Mouse (Mus musculus): ENCODE data around the gene Lrrc4c. TPM values are rescaled to one million over a fixed set of nuclear protein-coding genes. Genes with fewer than 3 reads are reported as not detected.

Gene Lrrc4c
- polyA plus RNA-seq (2012; rRNA removed), result 40.6 and 45.7 TPM in 2 replicates

DNA sequence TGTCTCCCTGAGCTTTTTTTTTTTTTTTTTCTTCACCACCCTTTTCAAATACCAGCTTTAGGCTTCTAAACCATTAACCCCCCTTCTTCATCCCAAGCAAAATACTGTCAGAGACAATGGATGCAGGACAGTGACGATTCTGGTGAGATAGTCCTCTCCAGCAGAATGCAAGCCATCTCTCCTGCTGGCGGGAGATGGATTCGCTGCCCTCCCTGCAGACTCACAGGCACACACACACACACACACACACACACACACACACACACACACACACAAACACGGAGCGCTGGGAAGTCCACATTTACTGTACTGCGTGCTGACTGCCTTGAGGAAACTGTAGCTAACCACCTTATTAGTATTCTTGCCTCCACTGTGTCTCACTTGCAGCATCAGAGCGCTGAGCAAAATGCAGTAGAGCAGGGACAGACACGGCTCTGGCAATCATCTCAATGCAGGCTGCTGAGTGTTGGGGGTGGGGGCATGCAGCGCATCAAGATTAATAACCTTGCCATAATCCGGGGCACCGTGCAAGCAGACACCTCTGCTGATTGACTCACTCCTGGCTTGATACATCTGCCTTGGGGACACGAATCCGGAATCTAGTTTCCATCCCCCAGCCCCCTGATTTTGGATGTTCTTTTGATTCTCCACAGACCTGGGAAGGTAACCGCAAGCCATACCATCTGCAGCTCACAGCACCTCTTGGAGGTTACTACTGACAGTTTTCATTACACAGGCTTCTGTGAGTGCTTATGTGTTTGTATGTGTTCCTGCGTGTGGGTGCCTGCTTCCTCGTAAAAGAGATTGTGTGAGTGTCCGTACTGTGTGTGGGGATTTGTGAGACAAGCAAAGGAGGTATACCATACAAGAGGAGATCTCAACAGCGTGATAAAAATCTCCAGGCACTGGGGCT, at the start of gene Lrrc4c:
TSS of gene Lrrc4c (plus strand) at position 783 of the 913 bp plus-strand sequence.
- no peak for DNase-seq (ENCODE audit: extremely low spot score in 1 of 2, low spot score in 1 of 2)

DNA sequence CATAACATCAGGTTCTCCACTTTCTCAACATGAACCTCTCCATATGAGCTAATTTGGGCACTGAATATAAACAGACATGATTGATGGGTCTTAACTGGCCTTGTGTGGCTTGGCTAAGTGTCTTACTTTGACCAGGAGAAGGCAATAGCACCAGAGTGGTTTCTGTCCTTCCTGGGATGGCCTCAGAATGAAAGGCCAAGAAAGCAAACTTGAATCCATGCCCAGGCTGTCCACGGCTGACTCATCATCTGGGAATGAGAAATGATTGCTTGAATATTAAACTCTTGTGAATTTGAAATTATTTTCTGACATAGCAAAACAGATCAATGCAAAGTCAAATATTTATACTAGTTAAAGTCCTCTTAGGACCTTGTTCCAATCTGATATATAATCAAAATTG, 42.9 kb upstream of the Lrrc4c start:
- DNase-seq (ENCODE audit: extremely low spot score in 1 of 2, low spot score in 1 of 2), result no peak

DNA sequence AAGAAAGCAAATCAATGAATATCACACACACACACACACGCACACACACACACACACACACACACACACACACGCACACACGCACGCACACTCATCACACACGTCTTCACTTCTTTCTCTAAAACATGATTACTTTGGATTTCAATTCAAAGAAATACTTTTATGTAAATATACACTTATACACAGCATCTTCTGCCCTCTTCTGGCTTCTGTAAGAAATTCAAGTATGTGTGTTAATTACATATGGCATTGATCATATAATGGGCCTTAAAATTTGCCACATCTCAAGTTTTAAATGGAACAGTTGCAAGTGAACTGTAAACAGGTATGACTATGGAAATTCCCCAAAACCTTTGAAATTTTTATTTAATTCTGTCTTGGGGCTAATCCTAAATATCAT, 35.0 kb upstream of the Lrrc4c start:
- DNase-seq (ENCODE audit: extremely low spot score in 1 of 2, low spot score in 1 of 2), result peak in 1 of 2 experiments; percentile 42

DNA sequence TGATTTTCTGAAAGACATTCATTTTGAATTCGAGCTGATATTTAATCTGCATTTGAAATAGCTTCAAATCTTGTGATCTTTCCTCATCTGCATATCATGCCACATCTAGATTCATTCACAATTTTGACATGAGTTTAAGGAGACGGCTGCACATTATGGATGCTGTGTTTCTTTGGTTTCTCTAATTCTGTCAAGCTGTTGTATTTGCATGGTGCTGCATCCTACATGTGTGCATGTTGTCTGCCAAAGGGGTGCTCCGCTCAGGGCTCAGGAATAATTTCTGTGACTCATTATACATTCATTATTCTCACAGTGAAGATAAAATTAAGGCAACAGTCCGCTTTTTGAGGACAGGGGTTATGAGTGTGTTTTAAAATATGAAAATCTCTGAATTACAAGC, 30.5 kb upstream of the Lrrc4c start:
- no peak for DNase-seq (ENCODE audit: extremely low spot score in 1 of 2, low spot score in 1 of 2)

DNA sequence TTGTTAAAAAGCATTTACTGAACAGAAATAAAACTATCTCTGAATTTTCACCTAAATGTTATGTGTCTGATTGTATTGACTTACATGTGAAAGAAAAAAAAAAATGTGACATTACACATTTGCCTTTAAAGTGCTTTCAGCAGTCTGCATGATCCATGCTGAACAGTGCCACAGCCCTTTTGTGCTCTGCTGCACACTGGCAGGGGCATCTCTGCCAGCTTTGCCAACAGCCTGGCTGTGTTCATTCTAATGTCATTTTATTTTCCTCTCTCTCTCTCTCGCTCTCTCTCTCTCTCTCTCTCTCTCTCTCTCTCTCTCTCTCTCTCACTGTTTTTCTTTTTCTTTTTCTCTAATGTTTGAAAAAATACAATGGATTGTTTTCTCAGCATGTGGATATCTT, 27.4 kb upstream of the Lrrc4c start:
- DNase-seq (ENCODE audit: extremely low spot score in 1 of 2, low spot score in 1 of 2), result no peak

DNA sequence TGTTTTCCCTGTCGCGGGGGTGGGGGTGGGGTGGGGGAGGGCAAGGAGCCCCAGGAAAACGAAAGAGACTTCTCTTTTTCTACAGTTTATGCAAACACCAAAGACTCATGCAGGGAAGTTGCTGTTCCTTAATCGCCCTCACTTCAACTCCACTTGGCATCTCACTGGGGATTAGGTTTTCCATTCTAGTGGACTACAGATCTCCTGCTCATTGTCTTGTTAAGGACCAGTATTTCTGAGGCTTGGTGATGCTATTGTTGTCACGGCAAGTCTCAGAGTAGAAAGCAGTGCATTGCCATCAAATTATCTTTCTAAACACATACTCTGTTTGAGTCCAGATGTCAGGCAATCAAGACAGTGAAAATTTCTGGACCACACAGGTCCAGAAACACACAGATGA, 2.9 kb upstream of the Lrrc4c start:
- DNase-seq (ENCODE audit: extremely low spot score in 1 of 2, low spot score in 1 of 2), result no peak

DNA sequence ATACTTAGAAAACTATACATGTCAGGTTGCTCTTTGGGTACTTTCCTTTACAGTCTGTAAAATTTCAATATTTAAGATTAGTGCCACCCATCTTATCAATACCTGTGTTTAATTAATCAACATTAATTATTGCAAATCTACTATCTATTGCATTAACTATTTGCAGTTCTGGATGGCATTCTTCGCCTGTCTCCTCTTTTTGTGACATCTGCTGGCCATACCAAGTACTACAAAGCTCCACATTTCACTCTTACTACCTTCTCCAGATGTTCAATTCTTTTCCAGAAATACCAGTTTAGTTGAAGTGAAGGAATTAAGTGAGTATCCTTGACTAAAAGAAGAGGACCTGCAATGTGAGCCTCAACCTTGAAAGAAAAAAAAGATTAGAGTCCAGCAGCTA, 1.4 kb upstream of the Lrrc4c start:
- DNase-seq (ENCODE audit: extremely low spot score in 1 of 2, low spot score in 1 of 2), result no peak

DNA sequence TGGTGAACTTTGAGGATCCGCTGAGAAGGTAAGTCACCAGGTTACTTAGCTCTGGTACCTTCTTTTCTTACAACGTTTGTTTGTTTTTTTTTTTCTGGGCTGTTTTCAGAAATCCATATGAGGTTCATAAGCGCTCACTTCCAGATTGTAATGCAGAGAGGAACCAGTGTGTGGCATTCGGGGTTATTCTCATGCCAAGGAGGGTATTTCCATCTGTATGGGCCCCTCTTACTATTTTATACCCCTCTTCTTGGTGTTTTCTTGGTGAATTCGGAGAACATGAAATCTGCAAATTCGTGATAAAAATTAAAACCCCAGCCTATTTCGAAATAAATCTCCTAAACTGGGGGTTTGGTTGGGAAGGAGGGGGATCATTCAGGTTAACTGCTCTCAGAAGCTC, 587 bp downstream of the Lrrc4c start:
- no peak for DNase-seq (ENCODE audit: extremely low spot score in 1 of 2, low spot score in 1 of 2)

DNA sequence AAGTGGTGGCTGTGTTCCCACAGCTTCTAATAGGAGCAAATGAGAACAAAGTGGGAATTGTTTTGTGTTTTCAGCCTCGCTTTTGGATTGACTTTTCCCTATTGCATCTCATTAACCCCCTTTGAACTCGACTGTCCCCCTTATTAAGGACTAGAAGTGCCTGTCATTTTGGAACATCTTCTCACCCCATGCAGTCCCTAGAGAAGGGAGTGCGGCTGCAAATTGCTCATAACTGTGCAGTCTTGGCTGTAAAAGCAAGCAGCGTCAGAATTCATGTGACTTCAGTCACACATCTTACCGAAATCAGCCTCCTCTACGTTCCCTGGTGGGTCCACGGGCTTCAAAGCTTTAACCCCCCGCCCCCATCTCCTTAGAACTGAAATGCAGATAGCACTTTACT, 1.2 kb downstream of the Lrrc4c start:
- peak in 1 of 2 experiments; percentile 66 for DNase-seq (ENCODE audit: extremely low spot score in 1 of 2, low spot score in 1 of 2)

DNA sequence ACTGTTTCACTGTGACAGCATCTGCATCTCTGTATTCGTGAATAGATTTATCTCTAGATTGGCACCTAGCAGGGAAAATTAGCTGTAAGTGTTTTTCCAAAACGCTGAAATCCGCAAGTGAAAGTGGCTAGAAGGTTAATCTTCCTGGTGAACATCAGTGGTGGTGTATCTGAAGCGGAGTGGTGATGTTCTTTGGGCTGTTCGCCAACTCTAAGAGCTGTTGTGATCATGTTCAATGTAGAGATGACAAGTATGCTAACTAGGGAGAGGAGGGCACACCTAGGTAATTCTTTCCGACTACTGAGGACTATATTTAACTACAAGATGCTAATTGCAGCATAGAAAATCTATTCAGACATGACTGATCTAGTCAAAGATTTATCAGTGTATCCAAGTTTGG, 1.7 kb downstream of the Lrrc4c start:
- DNase-seq (ENCODE audit: extremely low spot score in 1 of 2, low spot score in 1 of 2), result no peak

DNA sequence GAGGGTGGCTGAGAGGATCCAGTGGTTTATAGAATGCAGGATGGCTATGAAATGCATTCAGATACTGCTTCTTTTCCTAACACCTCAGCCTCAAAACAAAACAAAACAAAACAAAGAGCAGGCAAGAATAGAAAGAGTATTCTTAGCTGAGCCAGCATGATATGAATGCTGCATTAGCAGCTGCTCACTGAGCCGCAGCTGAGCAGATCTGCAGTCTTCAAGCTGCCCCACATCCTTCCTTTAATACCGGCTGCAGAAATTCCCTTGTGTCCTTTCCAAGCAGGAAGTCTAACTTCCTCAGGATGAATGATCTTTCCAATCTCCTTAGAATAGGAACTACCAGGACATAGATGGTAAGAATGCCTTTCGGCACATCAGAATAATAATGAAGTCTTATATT, 16.7 kb downstream of the Lrrc4c start:
- DNase-seq (ENCODE audit: extremely low spot score in 1 of 2, low spot score in 1 of 2), result no peak

DNA sequence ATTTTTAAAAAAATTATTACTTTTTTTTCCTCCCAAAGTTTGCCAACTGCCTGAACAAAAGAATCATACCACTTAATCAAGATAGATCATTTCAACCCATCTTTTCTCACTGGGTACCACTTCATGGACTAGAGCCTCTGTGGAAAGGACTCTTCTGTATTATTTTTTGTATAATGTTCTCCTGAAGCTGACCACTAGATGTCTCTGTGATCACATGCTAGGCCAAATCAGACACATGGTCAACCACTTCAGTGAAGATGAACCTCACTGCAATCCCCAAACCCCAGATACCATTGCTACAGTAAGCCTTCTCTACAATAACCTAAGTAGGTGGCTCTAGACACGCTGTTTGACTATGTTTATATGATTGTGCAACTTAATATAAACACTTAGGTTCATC, 19.4 kb downstream of the Lrrc4c start:
- peak in 1 of 2 experiments; percentile 76 for DNase-seq (ENCODE audit: extremely low spot score in 1 of 2, low spot score in 1 of 2)

DNA sequence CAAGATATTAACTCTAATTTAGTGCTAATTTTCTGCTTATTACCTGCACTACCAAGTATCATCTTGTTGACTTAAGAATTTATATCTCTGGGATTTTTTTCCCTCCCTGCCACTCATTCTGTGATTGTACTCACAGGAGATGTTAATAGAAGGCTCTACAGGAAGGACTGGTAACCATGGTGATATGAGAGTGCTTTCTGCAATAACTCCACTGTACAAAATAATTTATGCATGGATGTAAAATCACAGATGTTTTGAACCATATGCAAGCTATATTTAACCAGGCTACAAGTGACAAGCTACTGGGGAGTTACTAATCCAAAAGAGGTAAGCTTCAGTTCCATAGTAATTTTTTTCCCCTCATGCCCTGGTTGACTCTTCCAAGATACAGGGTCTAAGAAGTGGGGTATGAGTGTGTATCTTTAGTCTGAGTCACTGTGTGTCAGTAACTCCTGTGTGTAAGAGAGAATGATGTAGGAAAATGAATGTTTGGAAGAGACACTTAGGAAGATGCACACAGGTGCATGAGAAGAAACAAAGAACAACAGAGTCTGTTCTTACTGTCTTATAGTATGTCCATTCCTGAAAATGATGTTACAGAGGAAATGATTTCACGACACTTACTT, 83.3 kb downstream of the Lrrc4c start:
- DNase-seq (ENCODE audit: extremely low spot score in 1 of 2, low spot score in 1 of 2), result peak; percentile 15 to 54

DNA sequence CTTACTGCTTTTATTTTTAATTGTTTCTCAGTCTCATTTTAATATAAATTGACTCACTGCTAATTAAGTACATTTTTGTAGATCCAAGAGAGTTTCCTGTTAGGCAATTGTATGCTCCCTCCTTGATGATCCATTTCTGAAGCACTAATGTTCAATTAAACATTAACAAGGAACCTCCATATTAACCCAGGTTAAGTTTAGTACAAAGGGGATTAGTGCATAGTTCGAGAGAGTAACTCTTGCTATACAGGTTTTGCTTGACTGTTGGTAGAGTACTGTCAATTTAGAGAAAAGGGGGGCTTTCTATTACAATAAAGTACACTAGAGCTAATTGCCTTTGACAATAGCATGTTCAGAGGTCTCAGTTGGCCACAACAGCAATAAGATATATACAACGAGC, 84.5 kb downstream of the Lrrc4c start:
- DNase-seq (ENCODE audit: extremely low spot score in 1 of 2, low spot score in 1 of 2), result no peak

DNA sequence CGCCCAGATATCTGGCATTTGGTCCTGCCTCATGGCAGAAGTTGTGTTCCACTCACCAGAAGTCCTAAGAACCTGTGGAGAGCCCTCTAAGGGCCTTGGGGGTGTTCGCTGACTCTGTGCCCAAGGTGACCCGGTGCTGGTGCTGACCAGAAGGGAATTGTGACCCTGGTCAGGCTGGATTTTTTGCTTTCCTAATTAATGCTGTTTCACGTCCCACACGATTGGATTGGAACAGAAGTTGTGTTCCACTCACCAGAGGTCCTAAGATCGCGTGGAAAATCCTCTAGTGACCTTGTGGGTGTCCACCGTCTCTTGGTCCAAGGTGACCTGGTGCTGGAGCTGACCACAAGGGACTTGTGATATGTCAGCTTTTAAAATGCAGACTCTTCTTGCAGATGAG, 88.9 kb downstream of the Lrrc4c start:
- no peak for DNase-seq (ENCODE audit: extremely low spot score in 1 of 2, low spot score in 1 of 2)

DNA sequence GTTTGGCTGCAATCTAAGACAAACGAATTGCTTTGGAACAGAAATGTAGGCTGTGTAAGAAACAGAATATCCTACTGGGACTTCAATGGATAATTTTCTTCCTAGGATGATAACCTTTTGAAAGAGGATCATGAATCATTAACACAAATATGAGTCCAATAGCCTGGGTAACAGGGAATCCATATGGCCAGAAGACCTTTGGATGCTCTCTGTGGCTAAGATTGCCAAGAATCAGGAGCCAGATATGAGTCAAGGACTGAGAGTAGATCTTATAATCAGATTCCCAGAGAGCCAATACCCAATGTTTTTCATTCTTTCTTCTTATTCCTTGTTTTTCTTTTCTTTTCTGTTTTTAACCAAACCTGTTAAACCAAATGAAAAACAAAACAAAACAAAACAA, 93.2 kb downstream of the Lrrc4c start:
- DNase-seq (ENCODE audit: extremely low spot score in 1 of 2, low spot score in 1 of 2), result no peak

DNA sequence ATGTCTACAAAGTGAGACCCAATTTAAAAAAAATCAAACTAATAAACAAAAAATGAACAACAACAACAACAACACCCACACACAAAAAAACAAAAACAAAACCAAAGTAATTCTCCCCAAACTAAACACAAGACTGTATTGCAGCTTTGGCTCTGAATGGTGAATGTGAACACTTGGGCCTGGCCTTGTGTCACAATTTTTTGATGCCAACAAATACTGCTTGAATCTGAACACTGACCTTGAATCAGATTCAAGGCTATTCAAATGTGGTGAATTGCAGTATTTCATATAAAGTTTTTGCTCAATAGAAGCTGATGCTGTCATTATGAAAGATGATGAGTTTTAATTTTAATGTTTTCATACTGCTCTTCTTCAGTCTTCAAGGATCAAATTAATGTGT, 143.6 kb downstream of the Lrrc4c start:
- DNase-seq (ENCODE audit: extremely low spot score in 1 of 2, low spot score in 1 of 2), result no peak

DNA sequence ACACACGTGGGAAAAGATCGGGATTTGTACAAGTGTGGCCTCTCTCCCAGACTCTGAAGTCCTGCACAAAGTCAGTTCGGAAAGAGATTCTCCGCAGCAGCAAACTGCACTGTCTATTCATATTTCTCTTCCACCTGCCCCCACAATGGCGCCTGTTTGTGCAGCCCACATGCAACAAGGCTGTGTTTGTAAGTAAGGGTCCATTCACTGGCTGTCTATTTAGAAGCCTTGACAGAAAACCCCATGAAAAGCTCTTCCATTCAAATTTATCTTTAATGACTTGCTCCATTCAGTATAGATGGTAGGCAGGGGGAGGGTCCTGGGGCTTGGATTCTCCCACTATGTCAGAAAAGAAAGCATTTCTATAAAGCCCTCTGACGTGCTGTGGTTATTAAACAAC, 157.7 kb downstream of the Lrrc4c start:
- DNase-seq (ENCODE audit: extremely low spot score in 1 of 2, low spot score in 1 of 2), result peak in 1 of 2 experiments; percentile 16

DNA sequence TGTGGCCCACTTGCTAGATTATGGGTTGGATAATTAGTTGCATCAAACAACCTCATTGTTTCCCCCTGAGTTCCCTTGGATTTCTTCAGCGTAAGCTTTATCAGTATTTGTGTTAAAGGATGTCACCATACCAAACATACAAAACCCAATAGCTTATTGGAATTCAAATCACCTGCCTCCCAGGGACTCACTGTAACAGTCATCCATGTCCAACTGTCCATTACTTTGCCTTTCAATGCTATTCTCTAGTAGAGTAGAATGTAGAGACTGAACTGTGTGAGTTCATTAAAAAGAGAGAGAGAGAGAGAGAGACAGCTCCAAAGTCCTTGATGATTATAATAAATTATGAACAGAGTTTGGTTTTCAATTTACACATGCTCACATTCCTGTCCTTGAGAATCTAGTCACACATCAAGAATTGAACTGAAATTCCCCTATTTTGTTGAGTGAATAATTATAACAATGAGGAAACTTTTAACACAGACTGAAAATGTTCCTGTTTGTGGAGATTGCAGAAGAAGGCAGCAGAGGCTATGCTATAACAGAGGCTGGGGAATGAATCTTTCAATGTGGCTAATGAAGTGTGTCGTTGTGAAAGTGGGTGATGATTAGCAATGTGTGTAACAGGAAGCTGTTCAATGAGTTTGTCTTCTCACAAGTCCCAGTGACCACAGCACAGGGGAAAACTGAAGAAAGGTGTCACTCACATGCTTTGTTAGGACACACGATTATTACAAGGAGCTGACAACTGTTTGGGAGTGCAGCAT, 181.3 kb downstream of the Lrrc4c start:
- DNase-seq (ENCODE audit: extremely low spot score in 1 of 2, low spot score in 1 of 2), result no peak

DNA sequence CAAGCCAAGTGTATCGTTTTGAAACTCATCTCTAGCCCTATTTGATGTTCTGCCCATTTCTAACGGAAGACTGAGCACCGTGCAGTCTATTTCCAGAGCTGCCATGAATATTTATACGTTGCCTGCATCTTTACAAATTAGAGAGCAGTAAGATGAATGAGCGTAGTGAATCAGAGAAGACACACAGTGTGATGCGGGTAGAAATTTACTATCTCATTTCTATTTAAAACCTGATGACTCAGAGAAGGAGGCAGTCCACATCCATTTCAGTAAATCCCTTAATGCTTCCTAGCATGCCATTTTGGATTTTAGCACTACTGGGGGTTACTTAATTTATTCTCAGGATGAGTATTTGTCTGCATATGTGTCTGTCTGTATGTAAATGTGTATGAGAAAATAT, 186.2 kb downstream of the Lrrc4c start:
- DNase-seq (ENCODE audit: extremely low spot score in 1 of 2, low spot score in 1 of 2), result peak in 1 of 2 experiments; percentile 46

DNA sequence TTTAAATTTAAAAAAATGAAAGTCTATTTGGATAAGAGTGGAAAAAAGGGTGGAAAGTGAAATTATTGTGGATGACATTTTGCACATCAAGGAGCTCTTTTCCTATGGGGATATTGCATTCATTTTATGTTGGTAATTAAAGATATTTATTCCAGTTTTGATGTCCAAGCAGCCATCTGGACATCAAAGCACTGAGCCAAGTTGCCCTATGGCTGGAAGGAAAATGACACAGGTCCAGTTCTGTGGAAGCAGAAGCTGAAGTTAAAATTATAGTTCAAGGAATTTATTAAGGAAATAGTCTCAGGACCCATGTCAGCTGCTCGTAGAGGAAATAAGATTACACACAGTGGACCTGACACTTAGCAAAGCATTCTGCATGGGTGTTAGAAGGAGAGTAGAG, 187.7 kb downstream of the Lrrc4c start:
- DNase-seq (ENCODE audit: extremely low spot score in 1 of 2, low spot score in 1 of 2), result no peak

Measured in frontal cortex, adult 2 months (tissue).